Mouse (Mus musculus) olfactory bulb, adult 2 months (tissue): ENCODE measurements around the gene Cnnm3.

Experiments used
- CTCF ChIP-seq: fragments of 200-500 bp; IDR thresholded peaks from 2 replicates; pipeline ENCODE4 v1.5.1; 2012; ENCODE audit warnings: low read depth, mild to moderate bottlenecking, low read length, moderate library complexity; ENCODE audit not compliant: insufficient read depth
- POLR2A ChIP-seq: fragments of 200-500 bp; IDR thresholded peaks from 2 replicates; pipeline ENCODE4 v1.6.1; 2012; ENCODE audit warnings: mild to moderate bottlenecking, low read depth, low read length, moderate library complexity; ENCODE audit not compliant: insufficient read depth

GRCm38 (mm10) chr1:36542925-36543324 is 31.3 kb downstream of the Cnnm3 start:
- TF ChIP-seq CTCF (no peak), POLR2A (no peak)
